Comparison of ENCODE assay signal across 10 mouse cellular contexts in the genomic region with DNA sequence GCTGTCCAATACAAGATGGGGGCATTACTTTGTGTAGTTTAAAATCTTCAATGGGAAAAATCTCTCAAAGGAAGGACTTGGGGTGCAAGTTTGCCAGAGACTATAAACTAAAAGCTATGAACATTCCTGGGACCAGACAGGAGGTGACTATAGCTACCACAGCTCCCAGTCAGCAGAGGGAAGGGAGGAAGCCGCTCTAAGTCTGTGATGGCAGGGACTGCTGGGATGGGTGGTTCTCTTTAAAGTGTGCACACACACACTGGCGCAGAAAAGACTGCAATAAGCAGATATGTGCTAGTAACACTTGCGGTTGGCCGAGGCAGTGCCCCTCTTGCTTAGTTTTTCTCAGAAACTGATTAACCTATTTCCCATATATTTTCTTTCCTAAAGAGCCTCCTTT. TPM values are rescaled to one million over a fixed set of nuclear protein-coding genes. Genes with fewer than 3 reads are reported as not detected.
DNase-seq lines count a peak whose midpoint lies in the region; ATAC-seq and TF ChIP-seq lines count a peak whose summit lies in the region.
"Had no signal": no experiment of that assay in that cellular context is flagged by ENCODE, and none has a peak within 500 bp of the region (broad histone marks: within the 10 kb centered on the region; RNA-seq: fewer than 3 reads in every experiment).

No protein-coding gene starts in this region.

- no peak for DNase-seq in heart, postnatal 14 days
- DNase-seq in adrenal gland, postnatal 14 days = no peak

- no peak for TF ChIP-seq CTCF in olfactory bulb, adult 2 months (IDR thresholded peaks at IDR 0.05; ENCODE audit: insufficient read depth, low read depth, low read length)

- TF ChIP-seq POLR2A in olfactory bulb, adult 2 months (IDR thresholded peaks at IDR 0.05; ENCODE audit: insufficient read depth, low read depth, low read length) = no peak

- peaks cover 51% of the 10 kb centered on the region for H3K4me1 ChIP-seq in heart, embryonic 16.5 days (ENCODE audit: control insufficient read depth, insufficient read depth, low read length)
- peaks cover 2% of the 10 kb centered on the region for H3K4me1 ChIP-seq in midbrain, embryonic 16.5 days (ENCODE audit: control insufficient read depth, insufficient read depth, low read length)
- H3K4me1 ChIP-seq in midbrain, embryonic 13.5 days (replicated peaks) = peaks cover 11% of the 10 kb centered on the region
- peaks cover 67% of the 10 kb centered on the region for H3K4me1 ChIP-seq in liver, embryonic 12.5 days
- H3K4me1 ChIP-seq in olfactory bulb, adult 2 months (ENCODE audit: control insufficient read depth, insufficient read depth, low read length) = peaks cover 27% of the 10 kb centered on the region
- H3K4me1 ChIP-seq: midbrain, embryonic 12.5 days had no signal

- no peak overlapping the region for H3K4me3 ChIP-seq in heart, embryonic 16.5 days (ENCODE audit: low read length)
- H3K4me3 ChIP-seq in midbrain, embryonic 16.5 days (ENCODE audit: low read depth, low read length) = no peak overlapping the region
- no peak overlapping the region for H3K4me3 ChIP-seq in midbrain, embryonic 13.5 days (replicated peaks)
- no peak overlapping the region for H3K4me3 ChIP-seq in liver, embryonic 12.5 days
- no peak overlapping the region for H3K4me3 ChIP-seq in olfactory bulb, adult 2 months (ENCODE audit: insufficient read depth, low read depth, low read length)
- H3K4me3 ChIP-seq: midbrain, embryonic 12.5 days had no signal

- H3K27ac ChIP-seq in heart, embryonic 16.5 days (ENCODE audit: low read length) = peak overlapping the region; percentile 68
- H3K27ac ChIP-seq in midbrain, embryonic 16.5 days (ENCODE audit: low read length) = peak overlapping the region; percentile 5; the same call in 1 of the 2 replicates
- H3K27ac ChIP-seq in midbrain, embryonic 13.5 days = no peak overlapping the region
- peak overlapping the region; percentile 57; the same call in 1 of the 2 replicates for H3K27ac ChIP-seq in liver, embryonic 12.5 days
- H3K27ac ChIP-seq in olfactory bulb, adult 2 months (ENCODE audit: insufficient read depth, low read depth, low read length) = peak overlapping the region; percentile 73; the same call in 1 of the 2 replicates
- H3K27ac ChIP-seq: midbrain, embryonic 12.5 days had no signal

- H3K27me3 ChIP-seq in heart, embryonic 16.5 days (ENCODE audit: control insufficient read depth, insufficient read depth, low read length) = no peaks in the 10 kb centered on the region
- H3K27me3 ChIP-seq in midbrain, embryonic 16.5 days (ENCODE audit: control insufficient read depth, insufficient read depth, low read depth, low read length) = no peaks in the 10 kb centered on the region
- no peaks in the 10 kb centered on the region for H3K27me3 ChIP-seq in midbrain, embryonic 13.5 days
- H3K27me3 ChIP-seq in liver, embryonic 12.5 days (replicated peaks) = no peaks in the 10 kb centered on the region
- H3K27me3 ChIP-seq: CH12.LX; midbrain, embryonic 12.5 days; Patski had no signal

- whole genome bisulfite sequencing in heart, embryonic 16.5 days = 88% methylated on average over 4 of the region's 4 CpGs
- 78% methylated on average over 4 of the region's 4 CpGs for WGBS in midbrain, embryonic 16.5 days
- WGBS in midbrain, embryonic 13.5 days = 91% methylated on average over 4 of the region's 4 CpGs
- 43% methylated on average over 4 of the region's 4 CpGs for WGBS in liver, embryonic 12.5 days (ENCODE audit: insufficient replicate concordance)
- 55% methylated on average over 4 of the region's 4 CpGs for WGBS in olfactory bulb, adult 2 months

- no peaks in the 10 kb centered on the region for H3K36me3 ChIP-seq in heart, embryonic 16.5 days (ENCODE audit: control insufficient read depth, insufficient read depth)
- no peaks in the 10 kb centered on the region for H3K36me3 ChIP-seq in midbrain, embryonic 16.5 days (ENCODE audit: control insufficient read depth, insufficient read depth, low read length)
- H3K36me3 ChIP-seq in midbrain, embryonic 13.5 days = no peaks in the 10 kb centered on the region
- H3K36me3 ChIP-seq in liver, embryonic 12.5 days = no peaks in the 10 kb centered on the region
- H3K36me3 ChIP-seq: midbrain, embryonic 12.5 days had no signal

- no peak for ATAC-seq in heart, embryonic 16.5 days (replicated peaks; ENCODE audit: extremely low read depth, insufficient read depth, low FRiP score)
- ATAC-seq in midbrain, embryonic 16.5 days = peak; percentile 78
- ATAC-seq in midbrain, embryonic 13.5 days = no peak
- peak; percentile 71 for ATAC-seq in liver, embryonic 12.5 days
- ATAC-seq: Patski had no signal

- intact Hi-C loops in heart, postnatal 14 days (cut with DNase I) = loop anchor here (2.0 kb wide), 1 partner anchor 28 kb away; a partner anchor contains a TSS

- H3K4me2 ChIP-seq in heart, embryonic 16.5 days (ENCODE audit: low read depth, low read length) = no peak overlapping the region
- H3K4me2 ChIP-seq in midbrain, embryonic 16.5 days (ENCODE audit: low read length) = no peak overlapping the region
- H3K4me2 ChIP-seq in midbrain, embryonic 13.5 days (replicated peaks) = no peak overlapping the region
- peak overlapping the region; percentile 8; the same call in 1 of the 2 replicates for H3K4me2 ChIP-seq in liver, embryonic 12.5 days
- H3K4me2 ChIP-seq: midbrain, embryonic 12.5 days had no signal

- H3K9me3 ChIP-seq in heart, embryonic 16.5 days (replicated peaks; ENCODE audit: control insufficient read depth, low read length) = no peaks in the 10 kb centered on the region
- no peaks in the 10 kb centered on the region for H3K9me3 ChIP-seq in midbrain, embryonic 16.5 days (replicated peaks; ENCODE audit: control insufficient read depth, low read length, poor library complexity, severe bottlenecking)
- H3K9me3 ChIP-seq in midbrain, embryonic 13.5 days = no peaks in the 10 kb centered on the region
- H3K9me3 ChIP-seq in liver, embryonic 12.5 days (replicated peaks) = no peaks in the 10 kb centered on the region
- H3K9me3 ChIP-seq: midbrain, embryonic 12.5 days had no signal

- H3K9ac ChIP-seq in heart, embryonic 16.5 days (ENCODE audit: low read length) = no peak overlapping the region
- no peak overlapping the region for H3K9ac ChIP-seq in midbrain, embryonic 16.5 days (ENCODE audit: low read depth, low read length)
- no peak overlapping the region for H3K9ac ChIP-seq in midbrain, embryonic 13.5 days (replicated peaks)
- no peak overlapping the region for H3K9ac ChIP-seq in liver, embryonic 12.5 days
- H3K9ac ChIP-seq: midbrain, embryonic 12.5 days had no signal

RNA-seq across cellular contexts. Expression of a gene that starts 27.6 kb away (rescaled TPM):
- 17.8 and 19.9 TPM in 2 replicates for polyA plus RNA-seq in heart, embryonic 16.5 days (2015; fragmentation: Nextera tagmentation; extraction: Ambion mirVana)
- total RNA-seq in heart, postnatal 14 days (2021) = 10 to 100 TPM; 16.2 to 20.1 TPM
- polyA plus RNA-seq in midbrain, embryonic 16.5 days (2015; fragmentation: Nextera tagmentation; extraction: Ambion mirVana) = 12.7 and 13.7 TPM in 2 replicates
- 12.4 and 13.1 TPM in 2 replicates for polyA plus RNA-seq in midbrain, embryonic 13.5 days (2015; fragmentation: Nextera tagmentation; extraction: Ambion mirVana)
- 7.0 and 7.1 TPM in 2 replicates for polyA plus RNA-seq in liver, embryonic 12.5 days (2016; fragmentation: Nextera tagmentation; extraction: Ambion mirVana)
- not detected in 2 replicates for polyA plus RNA-seq in olfactory bulb, adult 2 months (2012; ENCODE audit: insufficient read depth, insufficient read length, low replicate concordance, missing spikeins)
- total RNA-seq in adrenal gland, postnatal 14 days (2021) = 22.5 and 29.0 TPM in 2 replicates

Comparison
In these comparisons a context has a peak if more than half of its experiments do, and no peak if none do; other contexts are left out.
1. ATAC-seq: peak in midbrain, embryonic 16.5 days (single experiment) and liver, embryonic 12.5 days (single experiment); none in heart, embryonic 16.5 days (single experiment) and midbrain, embryonic 13.5 days (single experiment).